Mouse (Mus musculus) gastrocnemius, postnatal 14 days (tissue): ENCODE measurements at regions not wholly inside any gene's neighbourhood (a gene's known extent, or its start where the extent isn't known, plus 50 kb on each side); places are given as distances from the start of the nearest gene placed in this dataset.

Experiments used
- DNase-seq: peaks from one replicate; pipeline ENCODE4 v3.0.0; 2021; ENCODE audit warnings: mixed read lengths
- intact Hi-C: fragments of 180-260 bp; cut with DNase I; formaldehyde crosslinking; loops from one replicate; pipeline ENCODE4 v1.15.1; 2025; ENCODE audit warnings: low total_unique reads

DNA sequence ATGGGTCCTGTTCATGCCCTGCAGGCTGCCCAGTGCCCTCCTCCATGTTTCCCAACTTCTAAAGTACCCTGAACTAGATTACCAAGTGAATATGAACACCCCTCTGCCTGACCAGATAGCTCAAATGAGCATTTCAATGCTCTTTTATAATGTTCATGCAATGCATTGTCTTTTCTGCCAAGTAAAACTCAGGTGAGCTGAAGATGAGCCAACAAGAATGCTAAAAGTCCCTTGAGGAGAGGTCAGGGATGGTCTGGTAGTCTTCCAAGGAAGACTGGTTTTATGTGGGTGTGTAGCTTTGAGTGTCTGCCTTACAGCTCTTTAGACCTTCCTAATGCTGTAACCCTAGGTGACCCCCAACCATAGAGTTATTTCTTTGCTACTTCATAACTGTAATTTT lies 58.0 kb upstream of the Abca12 start:
- DNase-seq, result no peak
- intact Hi-C loops, result no loop called here

DNA sequence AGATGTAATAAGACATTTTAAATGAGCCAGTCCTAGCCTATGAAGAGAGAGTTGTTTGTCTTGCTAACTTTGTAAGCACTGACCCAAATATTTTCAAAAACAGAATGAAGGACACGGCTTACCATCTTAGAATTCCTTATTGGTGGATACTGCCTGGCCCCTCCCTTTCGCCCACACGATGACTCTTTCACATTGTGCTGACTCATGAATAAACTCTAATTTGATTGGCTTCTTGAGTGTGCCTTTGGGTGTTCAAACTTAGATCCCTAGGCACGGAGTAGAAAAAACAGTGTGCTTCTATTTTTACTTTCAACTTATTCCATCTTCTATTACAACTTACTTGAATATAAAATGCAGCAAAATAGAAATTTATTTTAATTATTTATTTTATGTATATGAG lies 68.4 kb upstream of the Abca12 start:
- intact Hi-C loops, result no loop called here
- DNase-seq, result no peak

DNA sequence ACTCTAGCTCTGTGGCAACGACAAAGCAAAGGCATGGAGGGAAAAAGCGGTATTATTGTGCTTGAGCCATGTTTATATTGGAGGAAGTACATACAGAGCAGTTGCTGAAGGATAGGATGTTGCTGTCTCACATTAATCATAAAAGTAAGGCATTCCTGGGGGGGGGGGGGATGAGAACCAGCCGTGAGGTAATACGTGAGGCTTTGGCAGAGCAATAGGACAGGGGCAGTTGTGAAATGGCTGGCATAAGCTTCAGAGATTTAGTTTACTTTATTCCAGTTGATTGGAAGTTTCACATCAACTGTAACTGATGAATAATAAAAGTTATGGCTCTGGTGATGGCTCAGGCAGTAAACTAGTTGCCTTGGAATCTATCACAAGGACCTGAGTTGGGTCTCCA lies 62.4 kb upstream of the Atic start:
- no peak for DNase-seq
- intact Hi-C loops, result no loop called here

DNA sequence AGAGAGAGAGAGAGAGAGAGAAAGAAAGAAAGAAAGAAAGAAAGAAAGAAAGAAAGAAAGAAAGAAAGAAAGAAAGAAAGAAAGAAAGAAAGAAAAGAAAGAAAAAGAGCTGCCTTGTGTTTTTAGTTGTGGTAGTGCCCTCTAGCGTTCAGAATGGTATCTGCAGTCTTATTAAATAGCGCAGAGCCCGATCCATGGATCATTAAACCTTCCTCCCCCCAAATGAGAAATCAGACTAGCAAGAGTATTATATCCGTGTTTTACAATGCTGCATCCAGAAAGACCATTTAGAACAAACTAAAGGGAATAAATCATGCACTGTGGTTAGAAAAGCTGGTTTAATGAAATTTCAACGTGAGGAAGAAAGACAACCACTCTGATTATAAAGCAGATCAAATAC lies 51.1 kb upstream of the Atic start:
- intact Hi-C loops, result loop anchor here (10.0 kb wide), 1 partner anchor 211 kb away; no protein-coding TSS in a partner anchor
- DNase-seq, result no peak

DNA sequence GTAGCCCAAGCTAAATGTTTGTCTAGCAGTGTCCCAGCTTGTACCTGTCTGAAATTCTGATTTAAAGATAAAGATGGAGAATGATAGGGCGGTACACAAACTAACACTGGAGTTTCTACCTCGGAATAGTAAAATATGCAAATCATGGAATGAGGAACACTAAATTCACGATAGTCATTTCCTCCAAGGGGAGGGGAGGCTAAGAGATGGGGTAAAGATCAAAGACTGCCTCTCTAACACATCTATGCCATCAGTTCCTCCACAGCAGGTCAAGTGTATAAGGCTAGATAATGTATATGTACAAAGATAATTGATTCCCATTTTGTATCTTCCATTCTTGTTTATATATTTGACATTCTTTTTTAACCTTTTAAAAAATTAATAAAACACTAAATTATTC lies 50.4 kb upstream of the Atic start:
- no peak for DNase-seq
- intact Hi-C loops, result loop anchor here (10.0 kb wide), 1 partner anchor 212 kb away; no protein-coding TSS in a partner anchor
